Mouse (Mus musculus) heart, postnatal 10 days (tissue): Measurements from ENCODE around the gene Kcnma1. TPM values are rescaled to one million over a fixed set of nuclear protein-coding genes. Genes with fewer than 3 reads are reported as not detected.

ENCODE experiments used
- total RNA-seq, 2 experiments: library from RNA; stranded (reverse); gene quantifications; 2 replicates each; pipeline ENCODE4 v1.2.3; 2021

Kcnma1 gene
- total RNA-seq, 2 experiments from 2014 or later = 0.41 to 0.87 TPM

Other genes starting within 250 kb of the Kcnma1 start
- gene Dlg5, start 231.4 kb upstream of the Kcnma1 start, total RNA-seq = 10 to 100 TPM; 17.0 to 19.1 TPM